Mouse (Mus musculus) intestine, embryonic 15.5 days (tissue): ENCODE results near the gene Fam219a. TPM values are rescaled to one million over a fixed set of nuclear protein-coding genes. Genes with fewer than 3 reads are reported as not detected.

Source experiments
- ATAC-seq: fragments of 200-750 bp; cut with Nextera tagmentation; 2 replicates; pipeline ENCODE4 v1.8.0; 2017; ENCODE audit warnings: moderate TSS enrichment, moderate library complexity
- H3K27ac ChIP-seq: fragments of 300-500 bp; sonication (generic); 2 replicates; pipeline ENCODE4 v1.5.1; 2015; ENCODE audit warnings: mild to moderate bottlenecking, inconsistent platforms
- H3K27me3 ChIP-seq: fragments of 300-500 bp; sonication (generic); replicated peaks from 2 replicates; pipeline ENCODE4 v1.6.1; 2015; ENCODE audit warnings: inconsistent platforms
- H3K36me3 ChIP-seq: fragments of 300-500 bp; sonication (generic); 2 replicates; pipeline ENCODE4 v1.6.1; 2015; ENCODE audit warnings: inconsistent platforms
- H3K4me1 ChIP-seq: fragments of 300-500 bp; sonication (generic); replicated peaks from 2 replicates; pipeline ENCODE4 v1.6.1; 2015; ENCODE audit warnings: inconsistent platforms
- H3K4me2 ChIP-seq: fragments of 300-500 bp; sonication (generic); replicated peaks from 2 replicates; pipeline ENCODE4 v1.6.1; 2015; ENCODE audit warnings: mild to moderate bottlenecking, inconsistent platforms
- H3K4me3 ChIP-seq: fragments of 300-500 bp; sonication (generic); replicated peaks from 2 replicates; pipeline ENCODE4 v1.5.1; 2015; ENCODE audit warnings: inconsistent platforms
- H3K9ac ChIP-seq: fragments of 300-500 bp; sonication (generic); 2 replicates; pipeline ENCODE4 v1.6.1; 2015; ENCODE audit warnings: inconsistent platforms
- H3K9me3 ChIP-seq: fragments of 300-500 bp; sonication (generic); 2 replicates; pipeline ENCODE4 v1.6.1; 2016; ENCODE audit warnings: inconsistent platforms
- WGBS: fragments of 180-500 bp; shearing (Covaris S2); methylation state at CpG from one replicate; pipeline ENCODE4 v1.1.7; 2015; 5-methylcytosine and 5-hydroxymethylcytosine counted together
- polyA plus RNA-seq: library from polyadenylated mRNA; unstranded; fragments of >200 nt; fragmentation: Nextera tagmentation; extraction: Ambion mirVana; gene quantifications from 2 replicates; pipeline ENCODE4 v1.2.1, GENCODE M21; 2015

Gene Fam219a
- polyA plus RNA-seq, 1 experiment from 2014 or later = 2.3 TPM

- ATAC-seq = no peak
- H3K4me1 ChIP-seq = peaks cover 8% of the 10 kb centered on the region
- H3K9me3 ChIP-seq = no peaks in the 10 kb centered on the region
- H3K4me3 ChIP-seq = no peak overlapping the region
- peaks cover under 1% of the 10 kb centered on the region; the same call in 1 of the 2 replicates for H3K27me3 ChIP-seq
- WGBS = 64% methylated on average over 4 of the region's 4 CpGs
- H3K27ac ChIP-seq = no peak overlapping the region
- no peaks in the 10 kb centered on the region for H3K36me3 ChIP-seq
- no peak overlapping the region for H3K9ac ChIP-seq
- H3K4me2 ChIP-seq = no peak overlapping the region
Observed at GRCm38 (mm10) chr4:41573492-41573891, 4.2 kb upstream of the Fam219a start.

DNA sequence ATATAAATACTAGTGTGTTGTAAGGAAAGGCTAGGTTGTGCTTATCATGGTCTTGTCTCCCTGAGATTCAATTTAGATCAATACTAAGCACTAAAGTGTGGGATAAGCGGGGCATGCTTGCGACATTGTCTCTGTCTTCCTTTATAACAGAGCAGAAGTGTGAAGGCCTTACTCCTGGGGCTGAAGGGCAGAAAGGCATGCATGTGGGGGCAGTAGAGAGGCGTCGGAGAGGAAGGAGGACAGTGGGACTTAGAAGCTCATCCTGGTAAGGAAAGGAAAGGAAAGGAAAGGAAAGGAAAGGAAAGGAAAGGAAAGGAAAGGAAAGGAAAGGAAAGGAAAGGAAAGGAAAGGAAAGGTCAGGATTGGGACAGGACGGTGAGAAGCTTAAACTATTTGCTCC lies 2.2 kb upstream of the Fam219a start:
- H3K36me3 ChIP-seq = no peaks in the 10 kb centered on the region
- WGBS = 26% methylated on average over 5 of the region's 5 CpGs

GRCm38 (mm10) chr4:41568682-41569410 lies 492 bp downstream of the Fam219a start:
- H3K9ac ChIP-seq = peak overlapping the region; percentile 71
- no peaks in the 10 kb centered on the region for H3K36me3 ChIP-seq
- peak overlapping the region; percentile 80 for H3K4me3 ChIP-seq
- peak overlapping the region; percentile 56 for H3K27ac ChIP-seq
- peak overlapping the region; percentile 96 for H3K4me2 ChIP-seq
- H3K4me1 ChIP-seq = peaks cover 13% of the 10 kb centered on the region
- ATAC-seq = peak; percentile 10; the same call in 1 of the 2 replicates
- peaks cover 11% of the 10 kb centered on the region for H3K27me3 ChIP-seq
- 1% methylated on average over 58 of the region's 58 CpGs for WGBS
- H3K9me3 ChIP-seq = no peaks in the 10 kb centered on the region

More for the DNA sequence above, 2.2 kb upstream of the Fam219a start:
- Histone ChIP-seq H3K4me3 (no peak overlapping the region), H3K4me2 (no peak overlapping the region), H3K4me1 (peaks cover 13% of the 10 kb centered on the region), H3K27ac (no peak overlapping the region), H3K9me3 (no peaks in the 10 kb centered on the region), H3K27me3 (peaks cover 11% of the 10 kb centered on the region; the same call in 1 of the 2 replicates), H3K9ac (no peak overlapping the region)
- no peak for ATAC-seq

DNA sequence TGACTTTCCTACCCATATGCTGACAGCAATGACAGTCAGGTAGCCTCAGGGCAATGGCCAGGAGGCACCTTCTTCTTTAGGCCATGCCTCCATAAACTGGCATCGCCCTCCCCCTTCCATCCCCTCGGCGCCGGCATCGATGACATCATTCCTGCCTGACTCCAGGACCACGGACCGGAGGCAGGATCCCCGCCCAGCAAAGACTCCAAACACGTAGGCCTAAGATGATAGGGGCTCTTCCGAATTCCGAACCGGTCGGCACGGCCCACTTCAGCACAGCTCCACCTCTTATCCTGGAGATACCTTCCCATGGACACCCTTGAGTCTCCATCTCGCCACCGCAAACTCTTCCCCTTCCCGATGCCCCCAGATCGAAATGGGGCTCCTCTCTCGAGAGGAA lies 1.1 kb downstream of the Fam219a start:
- ATAC-seq = no peak
- Histone ChIP-seq H3K36me3 (no peaks in the 10 kb centered on the region), H3K4me3 (peak overlapping the region; percentile 80), H3K4me2 (peak overlapping the region; percentile 96), H3K4me1 (peaks cover 13% of the 10 kb centered on the region), H3K9me3 (no peaks in the 10 kb centered on the region), H3K9ac (peak overlapping the region; percentile 71; the same call in 1 of the 2 replicates), H3K27me3 (peaks cover 11% of the 10 kb centered on the region), H3K27ac (0 out of 2 replicates have a peak overlapping the region, but pooled peaks have one; percentile 56)
- 14% methylated on average over 19 of the region's 19 CpGs for WGBS

DNA sequence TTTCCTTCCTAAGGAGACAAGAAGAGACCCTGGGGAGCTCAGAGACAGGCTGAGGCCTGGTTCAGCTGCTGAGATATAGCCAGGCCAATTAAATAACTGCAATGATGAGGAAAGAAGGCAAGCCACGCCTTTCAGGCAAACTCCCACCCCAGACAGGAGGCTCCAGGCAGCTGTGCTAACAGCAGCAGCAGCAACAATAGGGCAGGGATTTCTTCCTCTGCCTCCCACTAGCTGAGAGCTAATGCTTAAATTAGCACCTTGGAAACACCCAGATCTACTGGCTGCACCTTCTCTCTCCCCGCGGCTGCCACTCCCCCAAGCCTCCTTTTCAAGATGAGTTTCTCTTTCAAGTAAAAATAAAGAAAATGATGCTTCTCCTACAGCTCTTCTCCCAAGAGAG lies 3.2 kb downstream of the Fam219a start:
- H3K4me3 ChIP-seq = no peak overlapping the region
- H3K9ac ChIP-seq = no peak overlapping the region
- ATAC-seq = no peak
- H3K4me1 ChIP-seq = peaks cover 13% of the 10 kb centered on the region
- 0 out of 2 replicates have a peak overlapping the region, but pooled peaks have one; percentile 9 for H3K4me2 ChIP-seq
- H3K36me3 ChIP-seq = no peaks in the 10 kb centered on the region
- peaks cover 11% of the 10 kb centered on the region for H3K27me3 ChIP-seq
- no peak overlapping the region for H3K27ac ChIP-seq
- 8% methylated on average over 3 of the region's 3 CpGs for WGBS
- H3K9me3 ChIP-seq = no peaks in the 10 kb centered on the region

GRCm38 (mm10) chr4:41563297-41563696 lies 6.0 kb downstream of the Fam219a start:
- Histone ChIP-seq H3K9me3 (no peaks in the 10 kb centered on the region), H3K4me3 (no peak overlapping the region), H3K27ac (no peak overlapping the region), H3K36me3 (no peaks in the 10 kb centered on the region), H3K27me3 (peaks cover 9% of the 10 kb centered on the region), H3K9ac (no peak overlapping the region), H3K4me1 (peaks cover 3% of the 10 kb centered on the region), H3K4me2 (no peak overlapping the region)
- WGBS = 81% methylated on average over 5 of the region's 5 CpGs
- no peak for ATAC-seq

GRCm38 (mm10) chr4:41557092-41557491 lies 12.2 kb downstream of the Fam219a start:
- Histone ChIP-seq H3K27me3 (no peaks in the 10 kb centered on the region), H3K4me3 (no peak overlapping the region), H3K9me3 (no peaks in the 10 kb centered on the region), H3K9ac (no peak overlapping the region), H3K4me2 (no peak overlapping the region), H3K27ac (no peak overlapping the region), H3K4me1 (peaks cover 10% of the 10 kb centered on the region; the same call in 1 of the 2 replicates), H3K36me3 (no peaks in the 10 kb centered on the region)
- WGBS = 63% methylated on average over 3 of the region's 3 CpGs
- no peak for ATAC-seq

DNA sequence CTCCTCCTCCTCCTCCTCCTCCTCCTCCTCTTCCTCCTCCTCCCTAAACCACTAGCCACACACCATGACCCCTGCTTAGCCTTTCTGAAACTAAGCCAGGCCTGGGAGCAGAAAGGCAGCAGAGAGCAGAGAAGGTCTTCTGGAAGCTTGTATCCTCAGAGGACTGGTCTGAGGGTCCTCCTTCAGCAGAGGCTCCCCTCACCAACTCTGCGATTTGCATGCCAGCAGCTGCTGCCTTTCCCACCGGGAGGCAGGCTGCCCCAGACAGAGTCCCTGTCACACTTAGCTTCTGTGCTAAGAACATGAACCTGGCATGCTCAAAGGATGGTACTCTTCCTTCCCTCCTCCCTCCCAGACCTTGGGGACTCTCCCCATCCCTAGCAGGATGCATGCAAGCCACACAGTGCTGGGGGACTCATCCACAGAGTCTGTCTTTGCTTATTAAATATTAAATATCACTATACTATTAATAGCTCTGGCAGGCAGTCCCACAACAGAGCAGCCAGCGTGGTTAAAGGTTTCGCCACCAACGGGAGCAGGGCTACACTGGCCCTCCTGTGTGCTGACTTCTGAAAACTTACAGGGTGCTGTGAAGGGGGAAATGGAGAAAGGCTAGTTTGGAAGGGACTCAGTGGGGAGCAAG lies 12.9 kb downstream of the Fam219a start:
- Histone ChIP-seq H3K27me3 (no peaks in the 10 kb centered on the region), H3K4me2 (no peak overlapping the region), H3K9me3 (no peaks in the 10 kb centered on the region), H3K36me3 (no peaks in the 10 kb centered on the region), H3K27ac (no peak overlapping the region), H3K4me1 (peaks cover 10% of the 10 kb centered on the region; the same call in 1 of the 2 replicates), H3K9ac (no peak overlapping the region; the same call in 1 of the 2 replicates), H3K4me3 (no peak overlapping the region)
- no peak for ATAC-seq
- 59% methylated on average over 5 of the region's 5 CpGs for WGBS

- 58% methylated on average over 14 of the region's 14 CpGs for WGBS
- Histone ChIP-seq H3K27me3 (no peaks in the 10 kb centered on the region), H3K36me3 (no peaks in the 10 kb centered on the region), H3K9ac (no peak overlapping the region), H3K9me3 (no peaks in the 10 kb centered on the region), H3K4me1 (peaks cover 10% of the 10 kb centered on the region; the same call in 1 of the 2 replicates), H3K4me2 (0 out of 2 replicates have a peak overlapping the region, but pooled peaks have one; percentile 9), H3K4me3 (no peak overlapping the region), H3K27ac (peak overlapping the region; percentile 48)
- no peak for ATAC-seq
Observed at GRCm38 (mm10) chr4:41554994-41555663, 14.2 kb downstream of the Fam219a start.

DNA sequence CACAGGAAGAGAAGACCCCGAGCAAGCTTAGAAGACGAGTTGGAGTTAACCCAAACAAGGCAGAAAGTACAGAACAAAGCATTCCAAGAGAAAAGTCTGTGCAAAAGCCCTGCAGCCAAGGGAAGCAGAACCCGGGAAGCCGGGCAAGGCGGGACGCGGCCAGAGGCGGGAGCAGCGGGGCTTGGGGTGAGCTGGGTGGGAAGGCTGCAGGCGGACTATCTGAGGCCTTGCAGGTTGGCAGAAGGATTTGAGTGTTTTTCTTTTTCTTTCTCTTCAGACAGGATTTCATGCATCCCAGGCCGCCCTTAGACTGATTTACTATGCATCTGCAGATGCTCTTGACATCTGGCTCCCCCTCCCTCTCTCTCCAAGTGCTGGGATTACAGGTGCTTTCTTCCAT lies 16.2 kb downstream of the Fam219a start:
- Histone ChIP-seq H3K9ac (no peak overlapping the region), H3K36me3 (no peaks in the 10 kb centered on the region), H3K4me2 (no peak overlapping the region), H3K4me3 (no peak overlapping the region), H3K4me1 (peaks cover 10% of the 10 kb centered on the region; the same call in 1 of the 2 replicates), H3K27ac (no peak overlapping the region), H3K9me3 (no peaks in the 10 kb centered on the region), H3K27me3 (no peaks in the 10 kb centered on the region)
- WGBS = 79% methylated on average over 11 of the region's 11 CpGs
- no peak for ATAC-seq

GRCm38 (mm10) chr4:41552529-41552928 lies 16.8 kb downstream of the Fam219a start:
- Histone ChIP-seq H3K4me3 (no peak overlapping the region), H3K36me3 (no peaks in the 10 kb centered on the region), H3K4me2 (no peak overlapping the region), H3K9ac (no peak overlapping the region), H3K27ac (no peak overlapping the region), H3K9me3 (no peaks in the 10 kb centered on the region), H3K4me1 (peaks cover 10% of the 10 kb centered on the region; the same call in 1 of the 2 replicates), H3K27me3 (no peaks in the 10 kb centered on the region)
- 28% methylated on average over 6 of the region's 6 CpGs for whole genome bisulfite sequencing
- no peak for ATAC-seq

GRCm38 (mm10) chr4:41547086-41547485 lies 22.3 kb downstream of the Fam219a start:
- 78% methylated on average over 1 of the region's 1 CpGs for WGBS

More at GRCm38 (mm10) chr4:41547086-41547485, 22.3 kb downstream of the Fam219a start:
- Histone ChIP-seq H3K27me3 (no peaks in the 10 kb centered on the region), H3K4me2 (no peak overlapping the region), H3K4me3 (no peak overlapping the region), H3K4me1 (no peaks in the 10 kb centered on the region), H3K9me3 (no peaks in the 10 kb centered on the region), H3K27ac (no peak overlapping the region), H3K36me3 (no peaks in the 10 kb centered on the region), H3K9ac (no peak overlapping the region)
- ATAC-seq = no peak
